Mouse (Mus musculus) left cerebral cortex, postnatal 14 days (tissue): ENCODE measurements around the gene Tmem196. TPM values are rescaled to one million over a fixed set of nuclear protein-coding genes. Genes with fewer than 3 reads are reported as not detected.
"Not testable (repeated sequence)": the region's sequence is repeated elsewhere in the genome, so short reads cannot be mapped to it uniquely, and the experiment has no call there.

ENCODE experiments used
- DNase-seq, 2 experiments: peaks; one replicate each; pipeline ENCODE4 v3.0.0; 2021 to 2022; ENCODE audit warnings: low spot score in 2 of 2, mixed read lengths in 1 of 2
- intact Hi-C: fragments of 180-260 bp; cut with DNase I; formaldehyde crosslinking; loops from one replicate; pipeline ENCODE4 v1.15.1; 2025
- long read RNA-seq, 2 experiments: library from polyadenylated mRNA; stranded (forward); transcript quantifications; one replicate each; pipeline ENCODE4 v2.0.0; 2021
- total RNA-seq, 2 experiments: library from RNA; stranded (reverse); gene quantifications; 2 replicates each; pipeline ENCODE4 v1.2.3; 2021

Gene Tmem196
- 10 to 100 TPM; 35.5 to 37.3 TPM for total RNA-seq
- long read RNA-seq, experiment 1, transcript Tmem196-201 (4 exons, 1,678 nt): major isoform, 8 of 32 reads
- long read RNA-seq, experiment 1, transcript Tmem196-205 (5 exons, 646 nt): major isoform, 8 of 32 reads
- long read RNA-seq, experiment 1, transcript Tmem196-203 (5 exons, 3,192 nt): minor isoform, 6 of 32 reads
- long read RNA-seq, experiment 1, transcript Tmem196-202 (4 exons, 845 nt): minor isoform, 6 of 32 reads
- long read RNA-seq, experiment 1, partial matches to known transcripts: 1 of 32 reads
- long read RNA-seq, experiment 1, other reads (novel, unspliced or antisense): 3 of 32 reads
- long read RNA-seq, experiment 2, transcript Tmem196-205 (5 exons, 646 nt): major isoform, 9 of 25 reads
- long read RNA-seq, experiment 2, transcript Tmem196-201 (4 exons, 1,678 nt): minor isoform, 7 of 25 reads
- long read RNA-seq, experiment 2, partial matches to known transcripts: 1 of 25 reads
- long read RNA-seq, experiment 2, other reads (novel, unspliced or antisense): 4 of 25 reads

GRCm38 (mm10) chr12:119945589-119946310, at the start of gene Tmem196:
TSS of gene Tmem196 (plus strand) at chr12:119945822.
- intact Hi-C loops: loop anchor here (5.0 kb wide), 1 partner anchor 708 kb away; the partner anchor contains the start of gene Itgb8
- peak; percentile 9 to 38 for DNase-seq

GRCm38 (mm10) chr12:119946311-119946692, 680 bp downstream of the Tmem196 start:
- intact Hi-C loops: loop anchor here (5.0 kb wide), 1 partner anchor 709 kb away; the partner anchor contains the start of gene Itgb8
- DNase-seq: peak in 1 of 2 experiments; percentile 17

GRCm38 (mm10) chr12:119957041-119957440, 11.4 kb downstream of the Tmem196 start:
- no peak for DNase-seq
- intact Hi-C loops: no loop called here

- intact Hi-C loops: no loop called here
- DNase-seq: peak; percentile 75 to 84
These were observed 15.1 kb downstream of the Tmem196 start for GRCm38 (mm10) chr12:119960730-119961129.

- no peak for DNase-seq
- intact Hi-C loops: no loop called here
These were observed 19.8 kb downstream of the Tmem196 start for GRCm38 (mm10) chr12:119965373-119965772.

GRCm38 (mm10) chr12:119970068-119970467, 24.4 kb downstream of the Tmem196 start:
- DNase-seq: no peak
- intact Hi-C loops: no loop called here

- intact Hi-C loops: loop anchor here (5.0 kb wide), 2 partner anchors 989 to 1054 kb away; no protein-coding TSS in a partner anchor
- DNase-seq: peak; percentile 58 to 75
These were observed 36.1 kb downstream of the Tmem196 start for GRCm38 (mm10) chr12:119981731-119982130.

- intact Hi-C loops: no loop called here
- DNase-seq: peak in 1 of 2 experiments; percentile 28
These were observed 52.6 kb downstream of the Tmem196 start for GRCm38 (mm10) chr12:119998267-119998666.

- DNase-seq: no peak
- intact Hi-C loops: no loop called here
These were observed 58.7 kb downstream of the Tmem196 start for GRCm38 (mm10) chr12:120004280-120004679.

GRCm38 (mm10) chr12:120014768-120015167, 69.1 kb downstream of the Tmem196 start:
- no peak for DNase-seq
- intact Hi-C loops: no loop called here

GRCm38 (mm10) chr12:120015201-120015600, 69.6 kb downstream of the Tmem196 start:
- intact Hi-C loops: no loop called here
- DNase-seq: no peak

- intact Hi-C loops: not testable (repeated sequence)
- DNase-seq: peak; percentile 73 to 85
These were observed 82.7 kb downstream of the Tmem196 start for GRCm38 (mm10) chr12:120028089-120028959.
